Mouse (Mus musculus) testis, postnatal 14 days (tissue): ENCODE data around the gene H2afx.
"Not testable (repeated sequence)": the region's sequence is repeated elsewhere in the genome, so short reads cannot be mapped to it uniquely, and the experiment has no call there.

Experiments
- DNase-seq: peaks from one replicate; pipeline ENCODE4 v3.0.0; 2021; ENCODE audit warnings: low spot score

The H2afx gene

DNA sequence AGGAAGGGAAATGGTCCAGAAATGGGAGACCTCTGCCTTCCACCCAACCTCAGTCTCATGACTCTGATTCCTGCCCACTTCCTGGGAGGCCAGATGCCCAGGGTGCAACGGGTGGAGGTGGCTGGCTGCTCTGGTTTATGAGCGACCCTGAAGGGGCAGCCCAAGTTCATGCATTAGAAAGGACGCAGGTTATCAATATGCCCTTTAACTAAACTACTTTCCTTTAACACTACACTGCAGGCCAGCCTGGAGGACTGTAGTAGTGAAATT lies 15.7 kb upstream of the H2afx start:
- no peak for DNase-seq

DNA sequence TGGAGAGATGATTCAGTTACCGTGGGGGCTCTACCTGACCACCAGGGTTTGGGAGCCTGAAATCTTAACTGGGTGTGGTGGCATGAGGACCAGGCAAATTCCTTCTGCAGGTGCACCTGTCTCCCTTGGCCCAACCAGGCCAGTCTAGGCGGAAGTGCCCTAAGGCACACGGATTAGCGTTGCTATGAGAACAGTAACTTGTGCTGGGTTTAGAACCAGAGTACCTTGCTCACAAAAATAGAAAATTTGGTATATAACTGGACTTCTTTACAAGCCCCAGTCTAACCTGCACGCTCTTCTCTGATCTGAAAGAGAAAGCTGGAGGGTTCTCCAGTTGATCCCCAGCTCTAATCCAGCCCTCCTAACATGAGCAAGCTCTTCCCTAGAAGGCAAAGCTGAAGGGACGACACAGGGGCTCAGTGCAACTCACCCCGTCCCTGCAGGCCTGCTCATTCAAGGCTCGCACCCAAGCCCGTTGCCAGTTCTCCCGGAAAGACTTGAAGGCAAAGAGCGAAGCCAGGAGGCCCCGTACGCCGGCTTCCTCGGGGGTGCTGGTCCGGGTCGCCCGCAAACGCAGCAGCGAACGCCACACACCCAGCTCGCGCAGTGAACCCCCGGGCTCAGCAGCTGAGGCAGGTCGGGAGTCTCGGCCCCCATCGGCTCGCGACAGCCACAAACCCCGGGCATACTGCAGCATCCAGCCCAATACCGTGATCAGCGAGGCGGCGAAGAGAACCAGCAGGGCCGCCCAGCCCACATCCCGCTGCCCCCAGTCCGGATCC lies 15.2 kb upstream of the H2afx start:
- DNase-seq = no peak

DNA sequence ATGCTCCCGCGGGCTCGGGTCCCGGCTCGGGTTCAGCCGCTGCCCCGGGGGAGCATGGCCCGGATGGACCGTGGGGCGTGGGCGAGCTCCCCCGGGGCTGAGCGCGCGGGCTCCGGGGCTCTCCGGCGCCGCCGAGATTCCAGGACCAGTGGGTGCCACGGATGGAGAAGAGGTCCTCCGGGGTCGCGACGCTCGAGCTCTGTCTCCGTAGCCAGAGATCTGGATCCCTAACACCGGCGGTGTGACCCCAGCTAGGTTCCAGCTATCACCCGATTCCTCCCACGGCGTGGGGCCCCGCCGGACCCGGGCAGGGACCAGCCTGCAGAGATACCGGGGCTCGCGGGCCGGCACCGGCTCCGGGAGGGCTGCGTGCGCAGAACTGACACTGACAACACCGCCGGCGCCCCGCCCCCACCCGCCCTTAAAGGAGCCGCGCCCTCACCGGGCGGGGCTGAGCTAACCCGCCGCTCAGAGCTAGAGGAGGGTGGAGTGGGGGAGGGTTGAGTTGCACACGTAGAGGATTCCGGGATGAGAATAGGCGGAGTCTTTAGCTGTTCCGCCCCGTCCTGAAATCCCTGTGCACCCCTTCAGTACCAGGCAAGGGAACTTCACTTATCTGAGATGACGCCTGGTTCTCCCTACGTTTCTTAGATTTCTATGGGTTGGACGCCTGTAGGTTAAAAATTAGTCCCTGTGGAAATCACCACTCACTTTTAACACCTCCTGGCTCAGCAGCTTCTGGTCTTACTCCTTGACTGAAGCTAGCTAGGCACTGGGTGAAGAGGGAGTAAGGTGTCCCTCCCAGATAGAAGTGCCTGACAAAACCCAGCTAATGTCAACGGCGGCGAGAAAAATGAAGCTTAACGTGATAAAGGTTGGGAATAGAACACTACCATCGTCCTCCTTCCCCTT lies 14.4 kb upstream of the H2afx start, which contains the start of gene C2cd2l:
Gene C2cd2l (minus strand): TSS at position 399 of the 912 bp plus-strand sequence.
- peak; percentile 91 for DNase-seq

DNA sequence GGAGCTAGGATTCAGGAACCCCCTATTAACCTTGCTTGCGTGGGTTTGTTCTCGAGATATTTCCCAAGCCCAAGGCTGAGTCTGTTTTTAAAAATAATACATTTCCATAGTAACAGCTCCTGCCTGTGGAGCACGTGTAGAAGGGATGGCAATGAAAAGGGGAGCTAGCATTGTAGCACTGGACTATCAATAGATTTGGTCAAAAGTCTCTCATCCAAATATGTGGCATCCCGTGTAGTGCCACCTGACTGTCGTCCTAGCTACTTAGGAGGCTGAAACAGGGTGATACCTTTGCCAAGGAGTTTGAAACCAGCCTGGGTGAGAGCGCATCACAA lies 13.7 kb upstream of the H2afx start:
- DNase-seq = no peak

DNA sequence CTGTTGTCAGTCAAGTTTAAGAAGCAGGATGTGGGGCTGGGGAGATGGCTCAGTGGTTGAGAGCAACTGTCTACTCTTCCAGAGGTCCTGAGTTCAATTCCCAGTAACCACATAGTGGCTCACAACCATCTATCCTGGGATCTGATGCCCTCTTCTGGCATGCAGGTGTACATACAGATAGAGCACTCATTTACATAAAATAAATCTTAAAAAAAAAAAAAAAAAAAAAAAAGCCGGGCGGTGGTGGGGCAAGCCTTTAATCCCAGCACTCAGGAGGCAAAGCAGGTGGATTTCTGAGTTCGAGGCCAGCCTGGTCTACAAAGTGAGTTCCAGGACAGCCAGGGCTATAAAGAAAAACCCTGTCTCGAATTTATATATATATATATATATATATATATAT lies 10.8 kb upstream of the H2afx start:
- not testable (repeated sequence) for DNase-seq

DNA sequence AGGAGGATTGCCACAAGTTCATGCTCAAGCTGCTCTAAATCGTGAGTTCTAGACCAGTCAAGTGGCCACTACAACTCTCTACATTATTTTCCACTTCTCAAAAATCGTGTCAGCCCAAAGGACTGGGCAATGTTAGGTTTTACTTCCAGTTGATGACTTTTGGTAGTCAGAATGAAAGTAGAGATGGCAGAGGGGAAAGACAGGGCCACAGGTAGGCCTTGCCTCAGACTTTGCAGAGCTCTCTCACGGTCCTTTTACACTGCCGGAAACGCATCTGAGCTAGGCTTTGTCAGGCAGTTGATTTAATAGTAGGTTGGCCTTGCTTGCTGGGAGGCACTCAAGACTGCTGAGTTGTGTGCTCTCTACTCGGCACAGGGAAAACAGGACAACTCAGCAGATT lies 10.3 kb upstream of the H2afx start:
- no peak for DNase-seq

DNA sequence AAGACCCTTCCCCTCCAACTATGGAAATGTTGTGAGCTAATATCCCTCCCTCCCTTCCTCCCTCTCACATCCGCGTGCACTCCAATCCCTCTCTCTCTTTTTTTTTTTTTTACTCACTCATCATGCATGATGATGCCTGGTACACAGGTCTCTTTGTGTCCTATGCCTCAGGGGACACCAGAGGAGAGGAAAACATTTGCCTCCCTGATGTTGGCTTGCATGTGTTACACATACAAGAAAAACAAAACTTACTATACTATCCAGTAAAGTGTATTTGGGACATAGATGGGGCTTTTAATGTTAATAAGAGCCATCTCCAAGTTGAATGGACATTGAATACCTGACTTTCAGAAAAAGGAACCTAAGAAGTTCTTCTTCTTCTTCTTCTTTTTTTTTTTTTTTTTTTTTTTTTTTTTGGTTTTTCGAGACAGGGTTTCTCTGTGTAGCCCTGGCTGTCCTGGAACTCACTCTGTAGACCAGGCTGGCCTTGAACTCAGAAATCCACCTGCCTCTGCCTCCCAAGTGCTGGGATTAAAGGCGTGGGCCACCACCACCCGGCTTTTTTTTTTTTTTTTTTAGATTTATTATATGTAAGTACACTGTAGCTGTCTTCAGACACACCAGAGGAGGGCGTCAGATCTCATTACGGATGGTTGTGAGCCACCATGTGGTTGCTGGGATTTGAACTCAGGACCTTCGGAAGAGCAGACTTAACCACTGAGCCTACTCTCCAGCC lies 9.3 kb upstream of the H2afx start:
- DNase-seq = not testable (repeated sequence)

DNA sequence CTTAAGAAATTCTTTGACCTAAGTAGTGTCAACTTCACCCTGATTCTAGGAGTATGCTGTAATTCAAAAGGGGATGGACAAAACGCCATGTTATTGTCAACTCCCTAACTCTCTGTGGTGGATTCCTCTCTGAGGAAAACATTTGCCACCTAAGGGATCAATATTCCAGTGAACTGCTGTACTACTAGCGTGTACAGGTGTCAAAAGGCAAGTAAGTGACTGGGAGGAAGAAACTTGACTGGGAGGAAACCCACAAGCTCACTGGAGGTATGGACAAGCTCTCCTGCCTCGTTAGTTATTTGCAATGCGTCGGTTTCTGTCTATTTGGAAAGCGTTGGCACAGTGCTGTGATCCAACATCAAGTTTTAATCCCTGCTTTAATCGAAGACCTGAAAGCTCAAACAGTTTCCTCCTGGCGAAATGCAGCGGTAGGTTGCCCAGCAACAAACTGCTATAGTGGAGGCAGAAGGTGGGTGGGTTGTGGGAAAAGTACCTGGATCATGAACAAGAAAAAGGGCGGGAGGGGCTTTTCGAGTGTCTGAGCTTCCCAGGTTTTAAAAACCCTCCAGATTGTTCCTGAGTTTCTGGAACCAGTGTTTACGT lies 8.6 kb upstream of the H2afx start, which contains the start of gene Dpagt1:
Gene Dpagt1 (plus strand): TSS at position 252 of the 603 bp plus-strand sequence.
- no peak for DNase-seq

DNA sequence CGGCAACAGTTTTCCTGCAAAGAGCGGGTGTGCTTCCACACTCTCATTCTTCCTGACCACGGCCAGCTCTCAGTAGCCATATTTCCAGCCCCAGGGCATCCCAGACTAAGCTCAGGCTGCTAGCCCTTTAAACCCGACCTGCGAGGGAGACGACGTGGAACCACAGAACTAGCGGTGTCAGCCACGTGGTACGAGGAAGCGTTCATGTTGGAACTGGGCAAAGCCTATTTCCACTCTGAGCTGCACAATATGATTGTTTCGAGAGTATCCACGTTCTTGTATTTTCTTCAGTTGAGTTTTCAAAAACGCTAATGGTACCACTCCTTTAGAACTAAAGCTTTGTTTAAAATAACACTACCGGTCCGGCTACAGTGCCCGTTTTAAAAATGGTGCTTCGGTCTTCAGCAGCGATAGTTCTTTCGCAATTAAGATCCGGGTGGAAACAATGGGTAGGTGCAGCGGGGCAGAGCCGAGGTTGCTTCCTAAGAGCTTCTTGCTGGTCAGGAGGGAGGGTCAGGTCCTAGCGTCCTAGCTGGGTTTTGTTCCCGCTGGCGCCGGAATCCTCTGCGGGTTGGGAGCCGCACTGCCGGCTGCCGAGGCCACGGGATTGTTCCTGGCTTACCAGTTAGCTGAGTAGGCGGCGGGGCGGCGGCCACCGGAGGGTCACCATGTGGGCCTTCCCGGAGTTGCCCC lies 8.0 kb upstream of the H2afx start:
- DNase-seq = peak; percentile 86

DNA sequence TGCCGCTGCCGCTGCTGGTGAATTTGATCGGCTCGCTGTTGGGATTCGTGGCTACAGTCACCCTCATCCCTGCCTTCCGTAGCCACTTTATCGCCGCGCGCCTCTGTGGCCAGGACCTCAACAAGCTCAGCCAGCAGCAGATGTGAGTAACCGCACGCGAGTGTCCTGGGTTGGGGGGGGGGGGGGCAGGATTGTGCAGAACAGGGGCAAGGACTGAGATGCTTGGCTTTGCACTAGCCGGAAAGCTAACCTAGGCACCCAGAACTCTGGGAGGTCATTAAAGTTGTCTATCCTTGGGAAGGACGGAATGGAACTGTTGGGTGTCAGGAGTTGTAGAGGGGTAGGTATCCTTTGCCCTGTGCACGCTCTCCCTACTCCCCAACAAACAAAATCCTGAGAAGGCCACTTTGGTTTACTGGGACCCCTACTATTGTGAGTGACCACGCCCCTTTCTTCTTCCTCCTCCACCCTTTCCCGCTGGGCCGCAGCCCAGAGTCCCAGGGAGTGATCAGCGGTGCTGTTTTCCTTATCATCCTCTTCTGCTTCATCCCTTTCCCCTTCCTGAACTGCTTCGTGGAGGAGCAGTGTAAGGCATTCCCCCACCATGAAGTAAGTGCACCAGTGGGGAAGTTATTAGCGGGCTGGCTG lies 7.3 kb upstream of the H2afx start:
- DNase-seq = no peak

DNA sequence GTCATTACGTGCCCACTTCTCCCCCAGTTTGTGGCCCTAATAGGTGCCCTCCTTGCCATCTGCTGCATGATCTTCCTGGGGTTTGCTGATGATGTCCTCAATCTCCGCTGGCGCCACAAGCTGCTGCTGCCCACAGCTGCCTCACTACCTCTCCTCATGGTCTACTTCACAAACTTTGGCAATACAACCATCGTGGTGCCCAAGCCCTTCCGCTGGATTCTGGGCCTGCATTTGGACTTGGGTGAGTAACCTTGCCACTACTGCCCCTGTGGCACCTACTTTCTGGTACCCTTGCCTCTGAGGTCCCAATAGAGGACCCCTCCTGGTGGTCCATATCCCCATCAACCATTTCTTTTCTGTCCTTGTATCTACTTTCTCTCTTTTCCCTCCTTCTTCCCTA lies 6.6 kb upstream of the H2afx start:
- no peak for DNase-seq

DNA sequence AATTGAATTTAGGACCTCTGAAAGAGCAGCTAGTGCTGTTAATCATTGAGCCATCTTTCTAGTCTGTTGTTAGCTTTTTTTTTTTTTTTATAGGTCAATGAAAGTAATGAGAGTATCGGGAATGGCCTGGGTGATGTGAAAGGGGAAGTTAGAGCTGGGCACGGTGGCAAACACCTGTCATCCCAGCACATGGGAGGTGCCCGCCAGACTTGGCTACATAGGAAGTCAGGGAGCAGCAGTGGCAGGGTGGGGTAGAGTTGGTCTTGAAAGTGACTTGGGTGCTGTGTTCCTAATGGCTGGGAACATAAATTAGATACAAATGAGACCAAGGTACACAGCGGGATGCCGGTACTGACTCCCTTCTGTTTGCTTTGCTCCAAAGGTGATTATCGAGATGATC lies 3.8 kb upstream of the H2afx start:
- no peak for DNase-seq

DNA sequence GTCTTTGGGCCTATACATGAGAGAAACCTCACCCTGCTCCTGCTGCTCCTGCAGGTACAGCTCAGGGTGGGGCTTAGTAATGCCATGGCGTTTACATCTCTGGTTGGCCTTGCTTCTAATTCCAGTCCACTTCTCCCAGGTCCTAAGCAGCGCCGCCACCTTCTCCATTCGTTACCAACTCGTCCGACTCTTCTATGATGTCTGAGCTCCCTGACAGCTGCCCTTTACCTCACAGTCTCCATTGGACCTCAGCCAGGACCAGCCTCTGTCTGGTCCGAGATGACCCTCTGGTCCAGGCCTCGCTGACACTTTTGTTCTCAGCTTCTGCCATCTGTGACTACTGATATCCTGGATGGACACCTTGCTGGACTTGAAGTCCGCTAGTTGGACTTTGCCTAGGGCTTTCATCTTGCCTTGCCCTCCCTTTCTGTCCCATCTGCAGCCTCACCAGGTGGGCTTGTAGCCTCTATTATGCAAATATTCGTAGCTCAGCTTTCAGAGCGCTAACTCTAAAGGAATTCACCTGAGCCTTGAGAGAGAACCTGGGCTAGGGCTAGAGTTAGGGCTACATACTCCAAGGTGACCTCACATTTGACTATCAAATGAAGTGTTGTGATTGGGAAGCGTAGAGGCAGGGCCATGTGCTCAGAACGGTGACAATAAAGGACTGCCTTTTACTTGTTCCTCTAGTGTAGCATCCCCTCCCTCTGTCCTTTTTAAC lies 1.4 kb upstream of the H2afx start:
- DNase-seq = no peak

DNA sequence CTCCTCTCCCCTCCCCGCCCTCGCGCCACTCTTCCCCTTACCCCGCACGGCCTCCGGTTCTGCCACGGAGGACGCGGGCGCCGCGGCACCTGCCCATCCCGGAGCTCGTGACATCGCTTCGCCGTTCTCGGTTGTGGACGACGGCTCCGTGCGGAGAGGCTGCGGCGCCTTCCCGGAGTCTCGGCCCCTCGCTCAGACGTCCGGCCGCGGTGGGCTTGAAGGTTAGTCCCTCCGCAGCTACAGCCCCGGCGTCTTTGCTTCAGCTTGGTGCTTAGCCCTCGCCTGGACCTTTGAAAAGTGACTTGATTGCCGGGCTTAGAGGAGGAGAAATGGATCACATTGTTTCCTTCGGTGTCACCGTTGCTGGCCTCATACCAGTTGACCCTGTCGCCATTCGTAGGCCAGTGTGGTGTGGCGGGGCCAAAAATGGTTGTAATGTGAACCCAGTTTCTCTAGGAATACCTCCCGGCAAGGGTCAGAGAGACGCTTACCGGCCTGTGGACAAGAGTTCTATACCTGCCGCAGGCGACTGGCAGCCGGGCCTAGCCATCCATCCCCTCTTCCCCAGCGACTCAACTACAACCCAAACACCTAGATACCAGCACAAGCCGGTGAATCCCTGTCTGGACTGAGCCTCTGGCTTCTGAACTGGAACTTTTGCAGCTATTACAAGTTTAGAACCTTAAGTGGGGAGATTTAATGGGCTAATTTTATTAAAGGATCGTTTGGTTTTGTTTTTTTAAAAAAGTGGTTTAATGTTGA lies 1.0 kb downstream of the H2afx start:
- no peak for DNase-seq

DNA sequence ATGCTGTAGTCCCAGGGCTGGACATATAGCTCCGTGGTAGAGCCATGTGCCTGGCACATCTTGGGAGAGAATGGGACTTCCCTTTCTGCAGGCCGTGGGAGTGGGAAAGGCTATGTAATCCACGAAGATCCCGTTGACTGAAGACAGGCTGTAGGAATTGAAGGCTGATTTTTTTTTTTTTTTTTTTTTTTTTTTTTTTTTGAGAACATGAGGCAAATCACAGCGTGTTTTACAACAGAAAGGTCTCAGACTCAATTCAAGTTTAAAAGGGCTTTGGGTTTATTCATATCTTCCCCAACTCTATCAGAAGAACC lies 1.6 kb downstream of the H2afx start:
- DNase-seq = no peak

DNA sequence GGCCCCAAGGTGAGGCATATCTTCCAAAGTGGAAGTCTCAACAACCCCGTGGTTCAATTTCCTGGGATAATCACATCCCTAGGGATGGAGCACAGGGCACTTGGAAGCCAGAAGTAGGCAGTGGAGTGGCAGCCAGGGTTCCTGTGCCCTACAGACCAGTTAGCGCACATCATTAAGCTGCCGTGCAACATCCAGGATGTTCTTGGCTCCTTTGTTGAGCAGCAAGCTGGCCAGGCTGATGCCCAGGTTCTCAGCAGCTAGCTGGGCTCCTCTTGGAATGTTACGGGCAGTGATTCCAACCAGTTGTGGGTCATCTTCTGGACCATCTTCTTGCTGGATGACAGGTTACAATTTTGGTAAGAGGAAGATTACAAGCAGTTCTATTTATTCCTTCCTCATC lies 2.0 kb downstream of the H2afx start:
- not testable (repeated sequence) for DNase-seq

DNA sequence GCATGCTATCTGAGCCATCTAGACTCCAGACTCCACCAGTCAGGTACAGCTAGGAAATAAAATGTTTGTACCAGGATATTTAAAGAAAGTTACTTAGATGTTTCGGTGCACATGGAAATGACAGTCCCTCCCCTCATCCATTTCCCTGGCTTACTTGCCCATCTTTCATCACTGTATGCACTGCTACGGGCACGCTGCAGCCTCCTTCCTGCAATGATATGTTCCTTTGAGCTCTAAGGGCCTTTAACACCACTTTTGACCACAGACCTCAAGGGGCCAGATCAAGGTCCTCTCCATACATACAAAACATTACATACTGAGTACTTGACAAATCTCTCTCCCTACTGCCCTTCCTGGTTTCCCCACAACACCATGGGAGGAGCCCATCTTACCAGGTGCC lies 2.5 kb downstream of the H2afx start:
- no peak for DNase-seq

DNA sequence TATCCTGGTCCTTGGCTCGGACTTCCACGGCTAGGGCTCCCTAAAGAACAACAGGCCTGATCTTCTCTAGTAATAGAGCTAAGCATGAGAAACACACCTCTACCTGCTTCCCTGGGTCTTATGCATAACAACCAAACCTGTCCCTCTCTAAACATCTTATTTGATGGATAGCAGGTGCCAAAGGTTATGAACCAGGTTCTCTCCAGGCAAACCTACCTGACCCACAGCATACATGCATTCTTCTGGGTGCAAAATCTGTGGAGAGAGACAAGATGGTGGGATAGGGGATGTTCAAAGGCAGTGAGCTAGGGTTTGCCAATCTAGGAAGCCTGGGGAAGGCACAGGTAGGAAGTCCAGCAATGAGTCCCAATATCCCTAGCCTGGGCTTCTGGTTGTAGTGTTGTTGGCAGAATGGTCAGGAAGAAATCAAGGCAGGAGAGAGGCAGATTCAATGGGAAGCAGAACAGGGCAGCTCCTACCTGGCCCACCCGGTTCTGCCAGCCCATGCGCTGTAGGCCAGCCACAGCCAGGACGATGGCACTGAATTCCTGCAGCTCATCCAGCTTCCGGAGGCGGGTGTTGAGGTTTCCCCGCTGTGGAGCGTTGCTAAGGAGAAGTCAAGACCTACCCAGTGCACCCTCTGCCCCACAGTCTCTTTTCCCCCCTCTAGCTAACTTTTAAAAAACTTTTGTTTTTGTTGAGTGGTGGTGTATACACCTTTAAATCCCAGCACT lies 3.1 kb downstream of the H2afx start:
- no peak for DNase-seq

DNA sequence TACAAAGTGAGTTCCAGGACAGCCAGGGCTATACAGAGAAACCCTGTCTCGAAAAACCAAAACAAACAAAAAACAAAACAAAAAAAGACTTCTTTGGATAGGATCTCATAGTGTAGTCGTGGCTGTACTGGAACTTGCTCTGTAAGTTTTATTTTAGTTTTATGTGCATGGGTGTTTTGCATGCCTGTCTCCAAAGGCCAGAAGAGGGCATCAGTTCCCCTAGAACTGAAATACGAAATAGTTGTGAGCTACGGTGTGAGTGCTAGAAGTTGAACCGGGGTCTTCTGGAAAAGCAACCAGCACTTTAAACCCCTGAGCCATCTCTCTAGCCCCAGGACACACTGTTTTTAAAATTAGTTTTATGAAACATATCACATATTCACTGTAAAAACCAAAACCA lies 4.1 kb downstream of the H2afx start:
- DNase-seq = no peak
